Mouse (Mus musculus) CD8-positive naive resting alpha-beta T cell, adult 2 months (primary cell): ENCODE data around the gene Cacna2d3.

Experiments used
- DNase-seq, 2 experiments: peaks; one replicate each; pipeline ENCODE4 v3.0.0; 2022; ENCODE audit warnings: low read depth in 2 of 2, low spot score in 2 of 2

The Cacna2d3 gene

DNA sequence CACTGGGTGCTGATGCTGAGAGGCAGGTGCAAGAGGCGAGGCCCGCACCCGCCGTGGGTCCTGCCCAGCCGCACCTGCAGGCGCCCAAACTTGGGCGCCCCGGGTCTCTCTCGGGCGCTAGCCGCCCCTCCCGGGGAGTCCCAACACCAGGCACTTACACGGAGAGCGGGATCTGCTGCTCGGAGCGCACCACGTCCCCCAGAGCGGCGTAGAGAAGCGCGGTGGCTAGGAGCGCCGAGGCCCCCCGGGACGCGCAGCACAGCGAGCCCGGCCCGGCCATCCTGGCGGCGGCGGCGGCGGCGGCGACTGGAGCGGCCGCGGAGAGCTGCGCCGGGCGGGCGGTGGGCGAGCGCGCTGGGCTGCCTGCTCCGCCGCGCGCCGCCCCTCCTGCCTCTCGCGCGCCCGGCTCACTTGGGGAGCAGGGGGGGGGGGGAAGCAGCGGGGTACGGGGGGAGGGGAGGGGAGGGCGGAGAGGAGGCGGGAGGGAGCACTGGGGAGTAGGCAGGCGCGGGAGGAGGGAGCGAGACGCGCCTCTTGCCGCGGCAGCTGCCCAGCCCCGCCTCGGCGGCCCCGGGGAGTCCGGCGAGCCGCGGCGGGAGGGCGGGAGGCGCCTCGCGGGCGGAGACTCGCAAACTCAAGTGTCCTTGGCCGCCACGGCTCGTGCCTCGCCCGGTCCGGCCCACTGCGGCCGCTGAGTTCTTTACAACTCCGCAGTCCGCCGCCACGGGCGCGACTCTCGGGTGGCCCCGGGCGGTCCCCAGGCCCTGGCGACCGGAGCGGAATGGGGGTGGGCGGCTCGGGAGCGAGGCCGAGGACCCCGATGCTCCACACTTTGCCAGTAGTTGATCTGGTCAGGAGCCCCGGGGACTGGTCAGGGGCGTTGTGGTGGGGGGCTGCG lies at the start of gene Cacna2d3:
Cacna2d3 (minus strand) TSS at position 377 of the 898 bp plus-strand sequence.
- DNase-seq, result no peak

GRCm38 (mm10) chr14:29769486-29769885 lies 47.8 kb upstream of the Cacna2d3 start:
- no peak for DNase-seq

DNA sequence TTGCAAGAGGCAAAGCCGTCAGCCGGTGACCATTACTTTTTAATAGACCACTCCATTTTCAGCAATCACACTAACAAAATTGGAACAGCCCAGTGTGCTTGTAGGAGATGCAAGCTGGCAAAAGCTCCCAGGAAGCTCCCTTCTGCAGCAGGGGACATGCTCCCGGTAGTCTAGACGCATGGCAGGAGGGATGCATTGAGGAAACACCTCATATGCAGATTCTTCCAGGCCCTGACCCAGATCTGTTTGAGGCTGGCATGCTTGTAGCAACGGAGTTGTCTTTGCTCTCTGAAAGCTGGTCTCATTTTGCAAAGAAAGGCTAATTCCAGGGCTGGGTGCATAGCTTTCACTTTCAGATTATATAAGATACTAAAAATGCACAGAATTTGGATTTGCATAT lies 31.2 kb upstream of the Cacna2d3 start:
- DNase-seq, result no peak

GRCm38 (mm10) chr14:29738751-29739150 lies 17.1 kb upstream of the Cacna2d3 start:
- no peak for DNase-seq

DNA sequence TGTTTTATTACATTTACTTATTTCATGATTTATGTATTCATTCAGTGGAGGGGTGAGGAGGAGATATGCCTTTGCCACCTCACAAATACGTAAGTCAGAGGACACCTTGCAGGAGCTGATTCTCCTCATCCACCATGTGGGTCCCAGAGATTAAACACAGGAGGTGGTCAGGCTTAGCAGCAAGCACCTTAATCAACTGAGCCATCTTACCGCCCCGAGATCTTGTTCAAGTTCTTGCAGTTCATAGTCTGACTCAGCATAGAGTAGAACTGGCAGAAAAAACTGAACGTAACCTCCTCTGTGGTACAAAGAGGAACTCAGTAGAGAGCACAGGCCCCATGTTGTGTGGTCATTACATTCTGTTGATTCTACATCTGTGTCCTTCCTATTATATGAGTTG lies 8.6 kb upstream of the Cacna2d3 start:
- DNase-seq, result no peak

- DNase-seq, result no peak
Observed at GRCm38 (mm10) chr14:29729009-29729408, 7.3 kb upstream of the Cacna2d3 start.

GRCm38 (mm10) chr14:29727596-29727995 lies 5.9 kb upstream of the Cacna2d3 start:
- no peak for DNase-seq

- no peak for DNase-seq
Observed at GRCm38 (mm10) chr14:29723267-29723666, 1.6 kb upstream of the Cacna2d3 start.

GRCm38 (mm10) chr14:29722386-29723221 lies 940 bp upstream of the Cacna2d3 start:
- no peak for DNase-seq

- no peak for DNase-seq
Observed at GRCm38 (mm10) chr14:29721131-29721487, 555 bp downstream of the Cacna2d3 start.

DNA sequence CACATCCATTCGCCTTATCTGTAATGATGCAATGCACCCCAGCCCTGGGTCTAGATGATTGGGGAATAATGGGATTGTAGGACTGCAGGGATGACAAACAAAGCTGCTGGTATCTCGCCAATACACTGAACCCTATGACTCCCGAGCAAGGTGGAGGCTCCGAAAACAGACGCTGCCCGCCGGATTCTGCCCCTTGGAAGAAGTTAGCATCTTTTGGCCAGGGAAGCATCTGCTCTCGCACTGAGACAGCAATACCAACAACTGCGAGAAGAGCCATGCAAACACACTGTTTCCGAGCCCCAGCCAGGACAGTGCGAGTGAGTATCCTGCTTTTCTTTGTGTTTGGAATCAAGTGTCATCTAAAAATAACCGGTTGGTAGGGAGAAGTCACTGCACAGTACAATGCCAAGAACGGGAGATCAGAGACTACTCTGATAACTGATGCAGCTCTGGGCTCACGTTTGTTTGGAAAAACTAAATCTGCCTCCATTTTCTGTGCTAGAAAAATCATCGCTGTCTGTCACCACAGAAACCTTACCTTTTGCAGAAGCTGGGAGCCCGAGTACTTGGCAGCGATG lies 1.2 kb downstream of the Cacna2d3 start:
- no peak for DNase-seq

- no peak for DNase-seq
Observed at GRCm38 (mm10) chr14:29712621-29713020, 9.0 kb downstream of the Cacna2d3 start.

DNA sequence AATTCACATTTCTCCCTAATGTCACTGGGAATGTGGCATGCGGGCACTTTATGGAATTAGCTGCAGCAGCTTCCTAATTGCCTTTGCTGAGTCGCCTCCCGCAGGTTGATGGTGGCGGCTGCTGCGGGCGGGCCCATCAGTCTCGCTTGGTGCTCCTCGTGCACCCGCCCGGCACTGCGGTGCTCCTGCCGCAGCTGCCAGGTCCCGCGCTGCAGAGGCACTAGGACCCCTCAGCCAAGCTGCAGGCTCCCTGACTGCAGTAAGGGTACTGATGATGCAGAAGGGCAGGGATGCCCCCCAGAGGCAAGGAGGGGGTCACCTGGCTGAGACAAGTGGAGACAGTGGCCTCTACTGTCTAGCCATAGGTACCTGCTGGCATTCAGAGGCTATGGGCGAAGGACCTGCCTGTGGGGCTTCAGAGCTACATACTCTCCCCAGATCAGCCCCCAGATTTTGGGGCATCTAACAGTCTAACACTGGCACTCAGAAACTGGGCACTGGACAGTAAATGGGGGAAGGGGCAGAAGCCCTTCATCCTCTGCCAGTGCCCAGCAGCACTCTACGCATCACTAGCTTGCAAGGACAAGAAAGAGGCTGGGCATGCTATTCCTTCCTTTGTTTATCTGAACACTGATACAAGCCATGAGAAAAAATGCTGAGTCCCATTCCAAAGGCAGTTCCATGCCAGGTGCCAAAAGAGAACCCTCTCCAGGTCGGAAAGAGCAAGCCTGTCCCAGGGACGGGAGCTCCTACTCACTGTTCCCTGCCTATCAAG lies 13.9 kb downstream of the Cacna2d3 start:
- DNase-seq, result no peak

DNA sequence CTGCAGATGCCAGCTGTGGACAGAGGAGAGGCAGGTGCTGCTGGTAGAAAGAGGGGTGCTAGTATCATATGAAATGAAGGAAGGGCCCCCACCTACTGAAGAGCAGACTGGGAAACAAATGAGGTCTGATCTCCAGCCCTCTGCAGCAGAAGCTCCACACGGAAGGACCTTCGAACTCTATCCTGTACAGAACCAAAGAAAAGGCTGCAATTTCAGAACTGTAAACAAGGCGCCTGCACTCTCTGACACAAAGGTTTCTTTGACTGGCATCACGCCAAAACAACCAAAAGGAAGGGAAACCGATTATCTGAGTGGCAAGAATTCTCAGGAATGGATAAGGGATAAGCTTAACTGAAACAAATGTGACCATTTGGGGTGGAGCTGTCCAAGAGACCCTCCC lies 18.9 kb downstream of the Cacna2d3 start:
- no peak for DNase-seq

GRCm38 (mm10) chr14:29696131-29696530 lies 25.5 kb downstream of the Cacna2d3 start:
- no peak for DNase-seq

DNA sequence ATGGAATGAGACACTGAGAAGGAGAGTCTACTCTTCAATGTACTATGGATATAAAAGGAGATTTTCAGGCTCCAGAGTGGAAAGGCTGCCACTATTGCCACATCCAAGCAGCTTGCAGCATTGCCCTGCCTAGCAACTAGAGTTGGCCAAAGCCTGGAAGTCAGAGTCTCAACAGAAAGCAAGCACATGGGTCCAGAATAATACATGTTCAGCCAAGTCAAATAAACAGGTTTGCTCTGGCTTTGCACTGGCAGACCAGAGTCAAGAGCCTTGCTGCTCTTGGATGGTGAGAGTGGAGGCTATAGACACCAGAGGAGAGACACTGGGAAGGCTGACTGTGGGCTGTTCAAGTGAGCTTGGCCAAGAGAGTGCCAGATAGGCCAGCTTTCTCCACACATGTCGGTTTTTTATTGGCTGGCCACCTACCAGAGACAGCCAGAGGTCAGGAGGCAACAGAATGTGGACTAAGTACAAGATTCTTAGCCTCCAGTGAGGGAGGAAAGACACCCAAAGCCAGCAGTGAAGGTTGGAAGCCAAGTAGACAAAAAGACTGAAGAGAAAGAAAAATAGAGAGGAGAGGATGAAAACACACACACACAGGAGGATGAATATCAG lies 49.1 kb downstream of the Cacna2d3 start:
- DNase-seq, result no peak

- no peak for DNase-seq
Observed at GRCm38 (mm10) chr14:29669826-29670225, 51.8 kb downstream of the Cacna2d3 start.

- no peak for DNase-seq
Observed at GRCm38 (mm10) chr14:29657006-29657405, 64.7 kb downstream of the Cacna2d3 start.

GRCm38 (mm10) chr14:29650591-29650990 lies 71.1 kb downstream of the Cacna2d3 start:
- no peak for DNase-seq

- no peak for DNase-seq
Observed at GRCm38 (mm10) chr14:29648721-29649120, 72.9 kb downstream of the Cacna2d3 start.

- DNase-seq, result no peak
Observed at GRCm38 (mm10) chr14:29645421-29645820, 76.2 kb downstream of the Cacna2d3 start.
